Mouse (Mus musculus) limb, embryonic 11.5 days (tissue): ENCODE data around the gene Herpud2. TPM values are rescaled to one million over a fixed set of nuclear protein-coding genes. Genes with fewer than 3 reads are reported as not detected.

Experiments used
- ATAC-seq: fragments of 200-750 bp; cut with Nextera tagmentation; 2 replicates; pipeline ENCODE4 v1.8.0; 2017; ENCODE audit warnings: low read depth; ENCODE audit not compliant: insufficient number of reproducible peaks, low FRiP score, low TSS enrichment
- DNase-seq: peaks from one replicate; pipeline ENCODE4 v3.0.0-alpha.2; 2015; ENCODE audit warnings: low spot score
- H3K27ac ChIP-seq: fragments of 300-500 bp; sonication (generic); replicated peaks from 2 replicates; pipeline ENCODE4 v1.5.1; 2014; ENCODE audit warnings: low read depth, mild to moderate bottlenecking, low read length
- H3K27me3 ChIP-seq: fragments of 300-500 bp; sonication (generic); 2 replicates; pipeline ENCODE4 v1.6.1; 2014; ENCODE audit warnings: mild to moderate bottlenecking, low read length, mixed read lengths; ENCODE audit not compliant: control insufficient read depth, insufficient read depth
- H3K36me3 ChIP-seq: fragments of 300-500 bp; sonication (generic); 2 replicates; pipeline ENCODE4 v1.6.1; 2014; ENCODE audit warnings: mild to moderate bottlenecking, low read length, moderate library complexity, mixed read lengths; ENCODE audit not compliant: control insufficient read depth, insufficient read depth
- H3K4me1 ChIP-seq: fragments of 300-500 bp; sonication (generic); 2 replicates; pipeline ENCODE4 v1.6.1; 2014; ENCODE audit warnings: low read length, mixed read lengths; ENCODE audit not compliant: control insufficient read depth, insufficient read depth
- H3K4me2 ChIP-seq: fragments of 300-500 bp; sonication (generic); 2 replicates; pipeline ENCODE4 v1.6.1; 2014; ENCODE audit warnings: low read depth, mild to moderate bottlenecking, moderate library complexity; ENCODE audit not compliant: severe bottlenecking
- H3K4me3 ChIP-seq: fragments of 300-500 bp; sonication (generic); 2 replicates; pipeline ENCODE4 v1.5.1; 2014; ENCODE audit warnings: low read depth, low read length
- H3K9ac ChIP-seq: fragments of 300-500 bp; sonication (generic); 2 replicates; pipeline ENCODE4 v1.6.1; 2014; ENCODE audit warnings: mild to moderate bottlenecking, low read length
- H3K9me3 ChIP-seq: fragments of 300-500 bp; sonication (generic); 2 replicates; pipeline ENCODE4 v1.6.1; 2016; ENCODE audit warnings: low read length; ENCODE audit not compliant: control insufficient read depth
- WGBS: fragments of 180-500 bp; shearing (Covaris S2); extraction: QIAGEN DNeasy Blood & Tissue Kit; methylation state at CpG from one replicate; pipeline ENCODE4 v1.1.7; 2014; 5-methylcytosine and 5-hydroxymethylcytosine counted together
- polyA plus RNA-seq: library from polyadenylated mRNA; unstranded; fragments of >200 nt; fragmentation: Nextera tagmentation; extraction: Ambion mirVana; gene quantifications from 2 replicates; pipeline ENCODE4 v1.2.1, GENCODE M21; 2014

Herpud2 gene
- polyA plus RNA-seq, 1 experiment from 2014 or later: 23.7 TPM

DNA sequence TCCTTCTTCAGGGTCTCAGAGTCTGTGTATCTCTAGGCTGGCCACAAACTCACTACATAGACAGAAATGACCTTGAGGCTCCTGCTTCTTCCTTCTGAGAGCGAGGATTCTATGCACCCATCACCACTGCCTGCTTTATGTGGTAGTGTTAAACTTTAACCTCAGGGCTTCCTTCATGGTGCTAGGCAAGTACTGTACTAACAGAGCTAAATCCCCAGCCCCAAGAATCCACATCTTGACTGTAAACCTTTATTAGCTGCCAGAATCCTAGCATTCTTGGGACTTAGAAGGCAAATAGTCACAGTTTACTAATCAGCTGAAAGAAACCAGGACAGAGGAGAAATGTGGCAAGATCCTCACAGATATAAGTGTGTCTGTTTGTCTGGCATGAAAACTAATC lies 60.8 kb downstream of the Herpud2 start:
- Histone ChIP-seq H3K27me3 (no peaks in the 10 kb centered on the region), H3K27ac (no peak overlapping the region), H3K36me3 (no peaks in the 10 kb centered on the region), H3K4me2 (no peak overlapping the region), H3K4me3 (no peak overlapping the region), H3K9me3 (no peaks in the 10 kb centered on the region), H3K4me1 (no peaks in the 10 kb centered on the region), H3K9ac (no peak overlapping the region)
- ATAC-seq (no peak), DNase-seq (no peak)
- 47% methylated on average over 1 of the region's 1 CpGs for WGBS

DNA sequence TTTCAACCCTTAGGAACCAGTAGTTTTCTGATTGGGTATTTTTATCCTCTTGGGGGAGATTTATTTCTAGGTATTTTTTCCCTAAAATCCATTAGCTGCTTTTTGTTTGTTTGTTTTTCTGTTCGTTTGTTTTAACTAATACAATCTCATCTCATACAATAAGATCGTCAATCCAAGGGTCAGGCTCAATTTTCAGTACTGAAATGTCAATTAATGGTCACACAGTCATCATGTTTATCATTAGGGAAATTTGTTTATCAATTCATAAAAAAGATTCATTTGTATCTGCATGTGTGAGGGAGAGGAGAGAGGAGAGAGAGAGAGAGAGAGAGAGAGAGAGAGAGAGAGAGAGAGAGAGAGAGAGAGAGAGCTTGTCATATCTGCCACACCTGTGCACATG lies 62.5 kb downstream of the Herpud2 start, which contains the start of gene Gm10181:
TSS of gene Gm10181 (plus strand) at position 301 of the 400 bp plus-strand sequence.
- no peaks in the 10 kb centered on the region for H3K4me1 ChIP-seq
- ATAC-seq (no peak), DNase-seq (no peak)
- no peaks in the 10 kb centered on the region for H3K9me3 ChIP-seq
- no peak within 1 kb of the TSS for H3K27ac ChIP-seq
- H3K9ac ChIP-seq: no peak within 1 kb of the TSS
- H3K4me2 ChIP-seq: no peak within 1 kb of the TSS; the same call in 1 of the 2 replicates
- WGBS: 77% methylated on average over 2 of the region's 2 CpGs
- H3K27me3 ChIP-seq: no peaks in the 10 kb centered on the region
- H3K36me3 ChIP-seq: no peaks in the 10 kb centered on the region
- H3K4me3 ChIP-seq: no peak within 1 kb of the TSS

DNA sequence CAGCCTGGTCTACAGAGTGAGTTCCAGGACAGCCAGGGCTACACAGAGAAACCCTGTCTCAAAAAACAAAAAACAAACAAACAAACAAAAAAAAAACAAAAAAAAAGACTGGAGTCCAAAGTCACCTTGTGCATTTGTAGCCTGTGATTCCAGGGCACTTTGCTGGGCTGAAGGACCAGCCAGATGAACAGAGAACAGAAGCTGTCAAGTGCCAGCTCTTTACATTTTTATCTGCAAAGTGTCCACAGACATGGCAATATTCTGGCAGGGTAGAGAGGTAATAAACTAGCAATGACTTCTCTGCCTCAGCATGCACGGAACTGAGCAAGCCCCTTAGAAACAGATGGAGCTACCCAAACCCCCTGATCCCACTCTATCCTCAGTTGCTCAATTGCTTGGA lies 75.1 kb downstream of the Herpud2 start:
- no peaks in the 10 kb centered on the region for H3K36me3 ChIP-seq
- WGBS: 74% methylated on average over 1 of the region's 1 CpGs
- no peak overlapping the region for H3K4me2 ChIP-seq
- no peak for ATAC-seq
- H3K27me3 ChIP-seq: no peaks in the 10 kb centered on the region
- no peak for DNase-seq
- H3K4me1 ChIP-seq: no peaks in the 10 kb centered on the region
- no peak overlapping the region for H3K9ac ChIP-seq
- no peaks in the 10 kb centered on the region for H3K9me3 ChIP-seq
- no peak overlapping the region for H3K4me3 ChIP-seq
- no peak overlapping the region for H3K27ac ChIP-seq

DNA sequence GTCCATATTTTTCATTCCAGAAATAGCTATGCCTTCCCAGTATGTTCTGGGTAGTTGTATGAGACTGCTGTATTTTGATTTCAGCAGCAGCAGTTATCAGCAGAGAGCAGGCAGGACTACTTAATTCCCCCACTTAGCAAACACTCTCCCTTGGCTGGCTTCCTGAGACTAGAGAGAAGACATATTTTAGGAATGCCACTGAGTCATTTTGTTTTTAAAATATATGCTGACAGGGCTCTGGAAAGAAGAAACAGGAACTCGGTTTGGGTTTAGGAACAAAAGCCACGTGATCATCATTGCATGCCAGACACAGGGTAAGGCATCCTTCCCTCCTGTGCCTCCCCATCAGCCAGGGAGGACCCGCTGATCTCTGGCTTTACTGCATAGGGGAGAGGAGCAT lies 75.6 kb downstream of the Herpud2 start:
- Histone ChIP-seq H3K27me3 (no peaks in the 10 kb centered on the region), H3K4me2 (no peak overlapping the region), H3K36me3 (no peaks in the 10 kb centered on the region), H3K4me3 (no peak overlapping the region), H3K27ac (no peak overlapping the region), H3K4me1 (no peaks in the 10 kb centered on the region), H3K9me3 (no peaks in the 10 kb centered on the region), H3K9ac (no peak overlapping the region)
- no peak for ATAC-seq
- WGBS: 76% methylated on average over 3 of the region's 3 CpGs
- no peak for DNase-seq

DNA sequence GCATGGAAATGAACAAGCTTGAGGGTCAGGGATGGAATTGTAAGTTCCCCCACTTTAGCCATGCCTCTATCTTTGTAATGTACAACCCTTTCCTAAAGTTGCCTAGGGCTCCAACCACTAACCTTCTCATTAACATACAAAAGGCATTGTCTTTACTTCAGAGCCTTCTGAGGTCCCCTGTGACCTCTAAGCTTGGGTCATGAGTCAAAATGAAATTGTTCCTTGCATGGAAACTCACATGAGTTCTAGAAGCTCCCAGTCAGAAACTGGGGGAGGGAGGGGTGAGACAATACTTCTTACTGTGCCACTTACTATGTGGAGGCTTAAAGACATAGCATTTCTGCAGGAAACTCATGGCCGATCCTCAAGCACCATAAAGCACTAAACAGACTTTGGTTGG lies 79.0 kb downstream of the Herpud2 start:
- no peak for ATAC-seq
- DNase-seq: no peak
- no peaks in the 10 kb centered on the region for H3K4me1 ChIP-seq
- no peaks in the 10 kb centered on the region for H3K27me3 ChIP-seq
- no peaks in the 10 kb centered on the region for H3K36me3 ChIP-seq
- no peak overlapping the region for H3K9ac ChIP-seq
- 87% methylated on average over 1 of the region's 1 CpGs for WGBS
- no peaks in the 10 kb centered on the region for H3K9me3 ChIP-seq
- no peak overlapping the region for H3K4me3 ChIP-seq
- H3K4me2 ChIP-seq: no peak overlapping the region
- H3K27ac ChIP-seq: no peak overlapping the region

DNA sequence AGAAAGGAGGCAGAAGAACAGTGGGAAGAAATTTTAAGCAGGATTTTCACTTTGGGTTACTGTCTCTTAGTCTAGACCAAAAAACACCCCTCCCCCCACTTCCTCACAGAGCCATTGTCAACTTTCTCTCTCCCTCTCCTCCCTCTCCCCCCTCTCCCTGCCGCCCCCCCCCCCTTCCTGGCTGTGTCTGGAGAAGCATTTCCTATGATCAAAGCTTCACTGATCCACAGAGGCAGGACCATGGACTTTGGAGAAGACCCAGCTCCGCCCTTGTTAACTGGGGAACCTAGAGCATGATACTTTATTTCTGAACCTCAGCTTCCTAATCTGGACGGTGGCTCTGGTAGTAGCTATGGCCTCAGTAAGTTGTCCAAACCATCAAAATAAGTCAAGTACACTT lies 92.9 kb downstream of the Herpud2 start:
- H3K36me3 ChIP-seq: no peaks in the 10 kb centered on the region
- no peak overlapping the region for H3K9ac ChIP-seq
- no peak overlapping the region for H3K4me3 ChIP-seq
- H3K27ac ChIP-seq: no peak overlapping the region
- H3K27me3 ChIP-seq: no peaks in the 10 kb centered on the region
- DNase-seq (no peak), ATAC-seq (no peak)
- 63% methylated on average over 2 of the region's 3 CpGs for WGBS
- H3K4me2 ChIP-seq: no peak overlapping the region
- H3K9me3 ChIP-seq: no peaks in the 10 kb centered on the region
- H3K4me1 ChIP-seq: no peaks in the 10 kb centered on the region

Other genes starting within 250 kb of the Herpud2 start
- not detected in 2 replicates for gene Gm10181, start 62.4 kb downstream of the Herpud2 start, polyA plus RNA-seq
- gene Sept7, start 100.6 kb upstream of the Herpud2 start, polyA plus RNA-seq: 295 and 305 TPM in 2 replicates